Mouse (Mus musculus): ENCODE data around the gene Fam216b. TPM values are rescaled to one million over a fixed set of nuclear protein-coding genes. Genes with fewer than 3 reads are reported as not detected.

The Fam216b gene
- polyA plus RNA-seq, 1 experiment from 2014 or later, result not detected

- Histone ChIP-seq H3K9me3 (ENCODE audit: control insufficient read depth, low read length) (no peaks in the 10 kb centered on the region), H3K4me1 (replicated peaks; ENCODE audit: control insufficient read depth, insufficient read depth, low read length) (no peaks in the 10 kb centered on the region), H3K27me3 (ENCODE audit: control insufficient read depth, insufficient read depth, low read length) (no peaks in the 10 kb centered on the region), H3K36me3 (ENCODE audit: control insufficient read depth, insufficient read depth, low read length) (no peaks in the 10 kb centered on the region), H3K9ac (ENCODE audit: low read length) (no peak overlapping the region), H3K27ac (ENCODE audit: low read depth, low read length) (no peak overlapping the region), H3K4me3 (ENCODE audit: low read depth, low read length) (no peak overlapping the region), H3K4me2 (ENCODE audit: low read depth, low read length, severe bottlenecking) (no peak overlapping the region)
- WGBS, result 72% methylated on average over 9 of the region's 9 CpGs
- DNase-seq (ENCODE audit: low spot score) (no peak), ATAC-seq (replicated peaks; ENCODE audit: low FRiP score) (no peak)
Measured at GRCm38 (mm10) chr14:78059878-78060608, 28.8 kb downstream of the Fam216b start.

DNA sequence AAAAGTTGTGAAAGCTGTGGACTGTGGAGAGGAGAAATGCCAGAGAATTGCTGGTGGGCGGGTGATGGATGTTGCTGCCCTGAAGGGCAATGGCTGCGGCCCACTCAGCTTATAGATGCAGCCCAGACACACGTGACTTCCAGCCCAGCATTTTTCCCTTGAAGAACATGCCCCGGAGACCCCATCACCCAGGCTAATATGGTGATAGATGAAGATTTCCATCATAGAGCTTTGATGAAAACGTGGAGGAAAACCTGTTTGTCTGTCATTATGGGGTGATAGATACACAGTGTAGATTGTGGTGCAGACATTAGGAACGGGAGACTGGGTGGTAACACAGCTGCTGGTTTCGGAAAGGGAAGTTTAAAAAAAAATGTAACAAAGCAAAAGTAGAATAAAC lies 31.4 kb downstream of the Fam216b start:
- ATAC-seq (replicated peaks; ENCODE audit: low FRiP score) (no peak), DNase-seq (ENCODE audit: low spot score) (no peak)
- Histone ChIP-seq H3K4me3 (ENCODE audit: low read depth, low read length) (no peak overlapping the region), H3K4me1 (replicated peaks; ENCODE audit: control insufficient read depth, insufficient read depth, low read length) (no peaks in the 10 kb centered on the region), H3K27me3 (ENCODE audit: control insufficient read depth, insufficient read depth, low read length) (no peaks in the 10 kb centered on the region), H3K27ac (ENCODE audit: low read depth, low read length) (no peak overlapping the region), H3K9ac (ENCODE audit: low read length) (no peak overlapping the region), H3K36me3 (ENCODE audit: control insufficient read depth, insufficient read depth, low read length) (no peaks in the 10 kb centered on the region), H3K9me3 (ENCODE audit: control insufficient read depth, low read length) (no peaks in the 10 kb centered on the region), H3K4me2 (ENCODE audit: low read depth, low read length, severe bottlenecking) (no peak overlapping the region)
- WGBS, result 88% methylated on average over 7 of the region's 7 CpGs

GRCm38 (mm10) chr14:78056371-78056770 lies 32.4 kb downstream of the Fam216b start:
- ATAC-seq (replicated peaks; ENCODE audit: low FRiP score), result no peak
- WGBS, result 81% methylated on average over 3 of the region's 3 CpGs
- no peaks in the 10 kb centered on the region for H3K4me1 ChIP-seq (replicated peaks; ENCODE audit: control insufficient read depth, insufficient read depth, low read length)

DNA sequence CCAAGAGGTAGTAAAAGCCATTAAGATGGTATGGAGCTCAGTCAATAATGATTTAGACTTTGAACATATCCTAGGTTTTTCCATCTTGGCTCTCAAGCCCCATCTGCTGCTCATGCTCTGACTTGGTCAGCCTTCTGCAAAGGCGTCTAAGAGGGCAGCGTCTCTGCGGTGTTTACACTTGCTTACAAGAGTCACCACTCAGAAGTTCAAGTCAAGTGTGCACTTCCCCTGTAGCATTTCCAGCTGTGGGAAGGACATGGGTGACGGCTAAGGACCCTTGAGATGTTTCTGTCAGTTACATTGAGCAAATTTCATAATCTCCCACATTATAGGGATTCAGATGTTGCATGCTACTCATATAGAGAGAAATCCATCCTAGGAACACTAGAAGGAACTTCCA lies 40.1 kb downstream of the Fam216b start:
- Histone ChIP-seq H3K9me3 (ENCODE audit: control insufficient read depth, low read length) (no peaks in the 10 kb centered on the region), H3K27me3 (ENCODE audit: control insufficient read depth, insufficient read depth, low read length) (no peaks in the 10 kb centered on the region), H3K36me3 (ENCODE audit: control insufficient read depth, insufficient read depth, low read length) (no peaks in the 10 kb centered on the region), H3K4me3 (ENCODE audit: low read depth, low read length) (no peak overlapping the region), H3K9ac (ENCODE audit: low read length) (no peak overlapping the region), H3K4me1 (replicated peaks; ENCODE audit: control insufficient read depth, insufficient read depth, low read length) (no peaks in the 10 kb centered on the region), H3K4me2 (ENCODE audit: low read depth, low read length, severe bottlenecking) (no peak overlapping the region), H3K27ac (ENCODE audit: low read depth, low read length) (no peak overlapping the region)
- no peak for DNase-seq (ENCODE audit: low spot score)
- no peak for ATAC-seq (replicated peaks; ENCODE audit: low FRiP score)
- 87% methylated on average over 4 of the region's 4 CpGs for WGBS

More at GRCm38 (mm10) chr14:78056371-78056770, 32.4 kb downstream of the Fam216b start:
- Histone ChIP-seq H3K27ac (ENCODE audit: low read depth, low read length) (no peak overlapping the region), H3K27me3 (ENCODE audit: control insufficient read depth, insufficient read depth, low read length) (no peaks in the 10 kb centered on the region), H3K4me3 (ENCODE audit: low read depth, low read length) (no peak overlapping the region), H3K4me2 (ENCODE audit: low read depth, low read length, severe bottlenecking) (no peak overlapping the region), H3K36me3 (ENCODE audit: control insufficient read depth, insufficient read depth, low read length) (no peaks in the 10 kb centered on the region), H3K9ac (ENCODE audit: low read length) (no peak overlapping the region), H3K9me3 (ENCODE audit: control insufficient read depth, low read length) (no peaks in the 10 kb centered on the region)
- DNase-seq (ENCODE audit: low spot score), result no peak

DNA sequence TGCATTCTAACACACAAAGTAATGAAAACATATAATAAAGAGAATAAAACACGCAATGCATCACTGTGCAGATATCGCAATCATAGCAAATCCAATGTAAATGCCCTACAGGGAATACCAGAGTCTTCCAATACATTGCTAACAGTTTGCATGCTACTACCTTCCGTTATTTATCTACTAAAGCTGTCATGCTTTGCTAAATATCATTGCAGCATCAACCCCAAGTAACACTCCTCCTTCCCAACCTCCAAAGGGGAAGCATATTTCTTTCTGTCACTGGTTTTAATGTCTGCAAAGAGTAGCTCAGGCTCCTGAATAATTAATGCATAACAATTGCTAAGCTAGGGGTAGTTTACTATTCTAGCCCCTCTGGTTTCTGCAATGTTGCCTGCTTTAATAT lies 40.5 kb downstream of the Fam216b start:
- Histone ChIP-seq H3K4me3 (ENCODE audit: low read depth, low read length) (no peak overlapping the region), H3K27ac (ENCODE audit: low read depth, low read length) (no peak overlapping the region), H3K4me2 (ENCODE audit: low read depth, low read length, severe bottlenecking) (no peak overlapping the region), H3K36me3 (ENCODE audit: control insufficient read depth, insufficient read depth, low read length) (no peaks in the 10 kb centered on the region), H3K27me3 (ENCODE audit: control insufficient read depth, insufficient read depth, low read length) (no peaks in the 10 kb centered on the region), H3K4me1 (replicated peaks; ENCODE audit: control insufficient read depth, insufficient read depth, low read length) (no peaks in the 10 kb centered on the region), H3K9me3 (ENCODE audit: control insufficient read depth, low read length) (no peaks in the 10 kb centered on the region), H3K9ac (ENCODE audit: low read length) (no peak overlapping the region)
- ATAC-seq (replicated peaks; ENCODE audit: low FRiP score), result no peak
- DNase-seq (ENCODE audit: low spot score), result no peak
- 92% methylated on average over 3 of the region's 3 CpGs for WGBS

DNA sequence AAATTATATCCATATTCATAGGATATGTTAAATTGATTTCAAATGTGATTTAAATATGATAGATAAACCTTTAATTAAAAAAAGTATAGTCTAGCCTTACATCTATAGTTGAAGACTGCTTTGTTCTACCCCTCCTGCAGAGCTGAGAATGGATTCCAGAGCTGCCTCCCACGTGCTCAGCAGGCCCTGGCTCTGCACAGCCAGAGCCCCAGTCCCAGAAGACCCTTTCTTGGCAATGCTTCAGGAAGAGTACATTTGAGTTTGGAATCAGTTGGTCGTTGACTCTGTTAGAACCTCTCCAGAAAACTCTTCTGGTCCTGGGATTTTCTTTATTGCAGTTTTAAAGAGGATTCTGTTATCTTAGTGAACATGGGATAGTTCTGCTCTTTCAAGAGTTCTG lies 45.7 kb downstream of the Fam216b start:
- no peak for DNase-seq (ENCODE audit: low spot score)
- H3K9ac ChIP-seq (ENCODE audit: low read length), result no peak overlapping the region
- no peaks in the 10 kb centered on the region for H3K36me3 ChIP-seq (ENCODE audit: control insufficient read depth, insufficient read depth, low read length)
- H3K27ac ChIP-seq (ENCODE audit: low read depth, low read length), result no peak overlapping the region
- no peak overlapping the region for H3K4me2 ChIP-seq (ENCODE audit: low read depth, low read length, severe bottlenecking)
- no peaks in the 10 kb centered on the region for H3K27me3 ChIP-seq (ENCODE audit: control insufficient read depth, insufficient read depth, low read length)
- no peak for ATAC-seq (replicated peaks; ENCODE audit: low FRiP score)
- no peaks in the 10 kb centered on the region for H3K9me3 ChIP-seq (ENCODE audit: control insufficient read depth, low read length)
- no peaks in the 10 kb centered on the region for H3K4me1 ChIP-seq (replicated peaks; ENCODE audit: control insufficient read depth, insufficient read depth, low read length)
- 41% methylated on average over 2 of the region's 2 CpGs for WGBS
- H3K4me3 ChIP-seq (ENCODE audit: low read depth, low read length), result no peak overlapping the region

- WGBS, result 81% methylated on average over 11 of the region's 11 CpGs
- Histone ChIP-seq H3K4me1 (replicated peaks; ENCODE audit: control insufficient read depth, insufficient read depth, low read length) (no peaks in the 10 kb centered on the region), H3K27ac (ENCODE audit: low read depth, low read length) (no peak overlapping the region), H3K9me3 (ENCODE audit: control insufficient read depth, low read length) (no peaks in the 10 kb centered on the region), H3K9ac (ENCODE audit: low read length) (no peak overlapping the region), H3K36me3 (ENCODE audit: control insufficient read depth, insufficient read depth, low read length) (no peaks in the 10 kb centered on the region), H3K4me3 (ENCODE audit: low read depth, low read length) (no peak overlapping the region), H3K27me3 (ENCODE audit: control insufficient read depth, insufficient read depth, low read length) (no peaks in the 10 kb centered on the region), H3K4me2 (ENCODE audit: low read depth, low read length, severe bottlenecking) (no peak overlapping the region)
- DNase-seq (ENCODE audit: low spot score) (no peak), ATAC-seq (replicated peaks; ENCODE audit: low FRiP score) (no peak)
Measured at GRCm38 (mm10) chr14:78041886-78042526, 46.8 kb downstream of the Fam216b start.

DNA sequence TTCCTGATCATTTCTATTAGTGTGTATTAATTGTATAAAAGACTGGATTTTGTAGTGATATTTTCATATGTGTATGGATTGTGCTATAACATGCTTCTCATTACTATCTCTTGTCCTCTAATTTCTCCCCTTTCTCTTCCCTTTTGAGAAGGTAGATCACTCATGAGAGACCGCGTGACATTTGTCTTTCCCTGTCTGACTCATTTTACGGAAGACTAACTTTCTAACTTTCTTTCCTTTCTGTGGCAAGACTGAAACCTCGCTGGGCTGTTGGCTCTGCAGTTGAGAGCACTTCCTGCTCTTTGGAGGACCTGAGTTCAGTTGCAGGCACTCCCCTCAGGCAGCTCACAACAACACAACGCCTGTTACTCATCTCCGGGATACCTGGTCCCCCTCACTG lies 48.2 kb downstream of the Fam216b start:
- no peak overlapping the region for H3K4me3 ChIP-seq (ENCODE audit: low read depth, low read length)
- no peaks in the 10 kb centered on the region for H3K36me3 ChIP-seq (ENCODE audit: control insufficient read depth, insufficient read depth, low read length)
- H3K9me3 ChIP-seq (ENCODE audit: control insufficient read depth, low read length), result no peaks in the 10 kb centered on the region
- ATAC-seq (replicated peaks; ENCODE audit: low FRiP score) (no peak), DNase-seq (ENCODE audit: low spot score) (no peak)
- H3K4me2 ChIP-seq (ENCODE audit: low read depth, low read length, severe bottlenecking), result no peak overlapping the region
- H3K27me3 ChIP-seq (ENCODE audit: control insufficient read depth, insufficient read depth, low read length), result no peaks in the 10 kb centered on the region
- no peak overlapping the region for H3K9ac ChIP-seq (ENCODE audit: low read length)
- H3K4me1 ChIP-seq (replicated peaks; ENCODE audit: control insufficient read depth, insufficient read depth, low read length), result no peaks in the 10 kb centered on the region
- 89% methylated on average over 6 of the region's 6 CpGs for WGBS
- H3K27ac ChIP-seq (ENCODE audit: low read depth, low read length), result no peak overlapping the region

- no peak for ATAC-seq (replicated peaks; ENCODE audit: low FRiP score)
- no peak overlapping the region for H3K9ac ChIP-seq (ENCODE audit: low read length)
- no peaks in the 10 kb centered on the region for H3K36me3 ChIP-seq (ENCODE audit: control insufficient read depth, insufficient read depth, low read length)
- WGBS, result 84% methylated on average over 8 of the region's 8 CpGs
- no peak overlapping the region for H3K27ac ChIP-seq (ENCODE audit: low read depth, low read length)
- no peaks in the 10 kb centered on the region for H3K9me3 ChIP-seq (ENCODE audit: control insufficient read depth, low read length)
- H3K4me1 ChIP-seq (replicated peaks; ENCODE audit: control insufficient read depth, insufficient read depth, low read length), result no peaks in the 10 kb centered on the region
- DNase-seq (ENCODE audit: low spot score), result no peak
- H3K4me2 ChIP-seq (ENCODE audit: low read depth, low read length, severe bottlenecking), result no peak overlapping the region
- H3K4me3 ChIP-seq (ENCODE audit: low read depth, low read length), result no peak overlapping the region
- no peaks in the 10 kb centered on the region for H3K27me3 ChIP-seq (ENCODE audit: control insufficient read depth, insufficient read depth, low read length)
Measured at GRCm38 (mm10) chr14:78038876-78039275, 49.9 kb downstream of the Fam216b start.
